Mouse (Mus musculus) lung, adult 2 months (tissue): ENCODE data around the gene Guk1.

ENCODE experiments used
- CTCF ChIP-seq: fragments of 200-500 bp; IDR thresholded peaks from 2 replicates; pipeline ENCODE4 v1.5.1; 2011; ENCODE audit warnings: mild to moderate bottlenecking, low read length, control low read depth; ENCODE audit not compliant: insufficient read depth
- POLR2A ChIP-seq: fragments of 200-500 bp; IDR thresholded peaks from 2 replicates; pipeline ENCODE4 v1.6.1; 2011; ENCODE audit warnings: low read depth, mild to moderate bottlenecking, control low read depth, low read length, borderline replicate concordance; ENCODE audit errors: extremely low read depth

DNA sequence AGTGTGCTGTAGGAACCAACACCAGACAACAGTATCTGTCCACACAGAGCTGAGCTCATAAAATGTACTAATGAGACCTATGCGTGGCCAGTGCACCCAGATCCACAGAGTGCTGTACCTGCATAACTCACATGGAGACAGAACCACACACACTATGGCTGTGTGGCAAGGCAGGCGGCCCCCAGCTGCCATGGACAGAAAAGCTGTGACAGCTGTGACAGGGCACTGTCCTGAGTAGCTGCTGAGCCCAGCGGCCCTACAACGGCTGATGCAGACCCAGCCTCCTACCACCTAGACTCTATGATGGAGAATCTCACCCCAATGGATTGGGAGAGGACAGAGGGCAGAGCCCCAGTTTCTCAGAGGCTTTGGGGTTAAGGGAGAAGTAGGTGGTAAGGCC is 32.5 kb downstream of the Guk1 start:
- TF ChIP-seq CTCF (no peak), POLR2A (no peak)
